Mouse (Mus musculus) frontal cortex, adult (tissue): ENCODE results near the gene Olfr316.

Experiments
- ATAC-seq: cut with Nextera tagmentation; 2 replicates; pipeline ENCODE4 v1.9.2; 2017; ENCODE audit warnings: mild to moderate bottlenecking, moderate library complexity, mixed read lengths; ENCODE audit not compliant: low TSS enrichment

Olfr316 gene

GRCm38 (mm10) chr11:58804393-58804792 lies 51.9 kb downstream of the Olfr316 start:
- ATAC-seq: no peak
